Mouse (Mus musculus) left cerebral cortex, adult 9 months (tissue): ENCODE measurements at regions not wholly inside any gene's neighbourhood (a gene's known extent, or its start where the extent isn't known, plus 50 kb on each side); places are given as distances from the start of the nearest gene placed in this dataset.

Experiments
- DNase-seq, 2 experiments: peaks; one replicate each; pipeline ENCODE4 v3.0.0; 2022; ENCODE audit warnings: low spot score in 2 of 2

GRCm38 (mm10) chr7:123642596-123642995 is 142.3 kb upstream of the Zkscan2 start:
- no peak for DNase-seq

GRCm38 (mm10) chr7:123643426-123643825 is 143.2 kb upstream of the Zkscan2 start:
- DNase-seq, result no peak

DNA sequence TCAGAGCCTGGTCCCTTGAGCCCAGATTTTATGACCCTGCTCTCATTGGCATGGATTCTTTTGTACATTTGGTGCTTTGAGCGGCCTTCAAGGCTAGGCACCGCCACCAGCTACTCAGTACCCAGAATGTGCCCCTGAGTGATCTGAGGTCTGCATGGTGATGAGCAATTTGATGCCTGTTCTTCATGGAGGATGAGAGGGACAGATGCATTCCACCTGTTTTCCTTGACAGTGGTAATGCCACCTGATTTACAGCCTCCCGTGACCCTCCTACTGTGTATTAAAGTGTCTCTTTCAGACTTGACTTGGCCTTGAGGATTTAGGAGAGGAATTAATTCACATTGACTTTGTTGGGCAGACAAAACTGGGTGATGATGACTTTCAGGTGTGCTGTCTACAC is 145.3 kb upstream of the Zkscan2 start:
- no peak for DNase-seq

DNA sequence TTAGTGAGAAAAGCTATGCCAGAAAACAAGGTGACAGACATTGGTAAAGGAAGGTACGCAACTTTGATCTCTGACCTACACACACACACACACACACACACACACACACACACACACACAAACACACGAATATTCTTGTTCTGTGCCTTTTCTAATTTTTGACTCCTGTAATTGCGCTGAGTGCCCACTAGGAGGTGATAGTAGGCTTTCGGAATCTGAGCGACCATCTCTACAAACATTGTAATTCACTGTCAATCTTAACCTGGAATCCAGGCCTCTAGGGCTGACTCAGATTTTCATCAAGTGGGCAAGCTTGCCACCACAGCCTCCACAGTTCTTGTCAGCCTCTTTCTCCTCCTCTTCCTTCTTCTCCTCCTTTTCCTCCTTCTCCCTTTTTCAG is 165.2 kb upstream of the Zkscan2 start:
- no peak for DNase-seq

- no peak for DNase-seq
Observed at GRCm38 (mm10) chr7:123684762-123685161, 184.5 kb upstream of the Zkscan2 start.

DNA sequence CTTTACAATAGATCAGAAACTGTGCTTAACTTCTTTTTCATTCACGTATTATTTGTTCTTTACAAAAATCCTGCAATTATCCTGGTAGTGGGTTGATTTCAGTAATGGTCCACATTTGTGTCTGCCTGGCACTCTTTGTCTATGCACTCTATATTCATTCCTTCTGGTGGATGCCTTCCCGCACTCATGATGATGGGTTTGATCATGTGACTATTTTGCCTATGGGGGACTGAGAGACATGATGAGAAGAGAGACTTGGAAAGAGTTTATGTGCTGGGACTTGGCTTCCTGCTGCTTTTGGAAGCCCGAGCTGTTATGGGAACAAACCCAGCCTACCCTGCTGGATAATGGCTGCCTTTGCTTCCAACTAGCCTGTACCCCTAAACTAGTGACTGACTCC is 186.3 kb upstream of the Zkscan2 start:
- no peak for DNase-seq

- DNase-seq, result no peak
Observed at GRCm38 (mm10) chr7:123731016-123731415, 230.8 kb upstream of the Zkscan2 start.

DNA sequence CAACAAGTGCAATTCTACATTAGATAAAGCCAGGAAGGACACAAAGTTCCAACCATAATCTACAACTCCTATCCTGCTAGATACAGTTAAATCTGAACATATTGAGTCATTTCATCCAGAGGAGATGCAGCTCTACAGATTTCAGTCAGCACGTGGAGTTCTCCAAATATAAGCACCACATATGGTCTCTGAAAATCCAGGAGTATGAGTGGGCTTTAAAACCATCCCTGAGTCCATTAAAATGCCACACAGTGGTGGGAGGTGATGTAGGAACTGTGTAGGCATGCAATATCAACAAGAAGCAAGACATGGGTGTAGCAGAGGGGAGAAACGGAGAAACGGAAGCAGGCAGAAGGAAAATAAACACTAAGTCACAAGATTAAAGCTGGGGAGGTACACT is 232.8 kb upstream of the Zkscan2 start:
- DNase-seq, result peak; percentile 27 to 57

- no peak for DNase-seq
Observed at GRCm38 (mm10) chr7:123747986-123748385, 234.7 kb upstream of the Hs3st4 start.

DNA sequence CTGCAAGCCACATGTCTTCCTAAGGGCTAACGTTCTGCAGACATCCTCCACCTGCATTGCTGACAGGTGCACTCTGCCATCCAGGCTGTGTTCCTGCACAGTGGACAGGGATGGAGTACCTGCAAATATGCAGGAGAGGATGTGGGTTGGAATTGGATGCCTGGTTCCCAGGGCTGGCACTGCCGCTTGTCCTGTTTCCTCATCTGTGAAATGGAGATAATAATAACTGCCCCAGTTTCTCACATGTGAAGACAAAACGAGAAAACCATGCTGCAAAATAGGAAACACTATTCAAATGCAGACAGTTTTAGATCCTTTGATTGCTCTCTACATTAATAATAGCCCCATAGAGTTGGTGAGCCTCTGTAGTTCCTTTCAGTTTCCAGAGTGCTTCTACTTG is 229.4 kb upstream of the Hs3st4 start:
- DNase-seq, result peak; percentile 36 to 41

- DNase-seq, result peak; percentile 1 to 16
Observed at GRCm38 (mm10) chr7:123795036-123795435, 187.6 kb upstream of the Hs3st4 start.

DNA sequence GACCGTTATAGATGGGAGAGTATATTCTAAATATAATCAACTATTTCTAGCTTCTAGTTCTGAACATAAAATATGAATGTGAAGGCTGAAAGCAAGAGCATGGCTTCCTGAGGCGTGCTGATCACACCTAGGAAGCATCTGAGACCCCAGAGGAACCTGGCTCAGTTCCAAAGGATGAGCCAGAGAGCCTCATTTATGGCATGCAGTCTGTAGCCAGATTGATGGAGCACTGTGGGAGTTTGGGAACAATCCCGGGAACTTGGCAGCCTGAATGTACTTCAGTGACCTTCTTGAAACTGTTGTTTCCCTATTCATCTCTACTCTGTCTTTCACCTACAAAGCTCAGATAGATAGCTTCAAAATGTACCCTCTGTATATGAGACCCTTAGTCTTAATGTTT is 186.6 kb upstream of the Hs3st4 start:
- no peak for DNase-seq

DNA sequence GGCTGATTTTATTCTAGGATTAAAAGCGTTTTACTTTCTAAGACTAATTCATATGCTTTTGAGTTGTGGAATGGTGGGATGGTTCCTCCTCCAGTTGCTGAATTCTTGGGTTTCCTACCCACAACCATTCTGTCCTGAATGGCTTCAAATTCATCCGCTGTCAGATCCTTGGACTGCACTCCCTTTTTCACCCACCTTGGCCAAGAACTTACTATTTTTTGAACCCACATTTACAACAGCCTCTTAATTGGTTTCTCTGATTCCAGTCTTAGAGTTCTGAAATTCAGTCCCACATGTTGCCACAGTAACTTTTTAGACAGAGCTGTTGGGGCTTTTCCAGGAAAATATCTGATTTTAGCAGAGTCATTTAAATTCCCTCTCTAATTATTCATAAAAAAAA is 177.0 kb upstream of the Hs3st4 start:
- peak in 1 of 2 experiments; percentile 5 for DNase-seq

- peak in 1 of 2 experiments; percentile 21 for DNase-seq
Observed at GRCm38 (mm10) chr7:123823976-123824375, 158.7 kb upstream of the Hs3st4 start.

GRCm38 (mm10) chr7:123826406-123826805 is 156.3 kb upstream of the Hs3st4 start:
- no peak for DNase-seq

GRCm38 (mm10) chr7:123842552-123842951 is 140.1 kb upstream of the Hs3st4 start:
- no peak for DNase-seq

DNA sequence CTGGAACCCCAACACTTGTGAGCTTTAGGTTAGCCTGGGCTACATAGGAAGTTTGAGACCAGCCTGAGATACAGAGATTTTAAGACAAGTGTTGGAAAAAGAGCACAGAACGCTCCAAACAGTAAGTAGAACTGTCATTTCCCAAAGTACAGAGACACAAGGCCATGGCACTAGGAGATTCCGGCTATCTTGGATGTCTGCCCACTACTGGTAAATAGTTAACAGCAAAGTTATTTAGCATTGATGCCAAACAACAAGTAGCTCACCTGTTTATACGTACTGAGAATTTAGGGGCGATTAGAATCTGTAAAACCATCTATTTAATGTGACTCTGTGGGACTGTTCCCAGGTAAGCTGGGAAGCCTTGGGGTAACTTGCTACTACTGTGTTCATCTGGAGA is 135.6 kb upstream of the Hs3st4 start:
- no peak for DNase-seq

- DNase-seq, result no peak
Observed at GRCm38 (mm10) chr7:123848644-123849043, 134.0 kb upstream of the Hs3st4 start.

- no peak for DNase-seq
Observed at GRCm38 (mm10) chr7:123849220-123849619, 133.4 kb upstream of the Hs3st4 start.

DNA sequence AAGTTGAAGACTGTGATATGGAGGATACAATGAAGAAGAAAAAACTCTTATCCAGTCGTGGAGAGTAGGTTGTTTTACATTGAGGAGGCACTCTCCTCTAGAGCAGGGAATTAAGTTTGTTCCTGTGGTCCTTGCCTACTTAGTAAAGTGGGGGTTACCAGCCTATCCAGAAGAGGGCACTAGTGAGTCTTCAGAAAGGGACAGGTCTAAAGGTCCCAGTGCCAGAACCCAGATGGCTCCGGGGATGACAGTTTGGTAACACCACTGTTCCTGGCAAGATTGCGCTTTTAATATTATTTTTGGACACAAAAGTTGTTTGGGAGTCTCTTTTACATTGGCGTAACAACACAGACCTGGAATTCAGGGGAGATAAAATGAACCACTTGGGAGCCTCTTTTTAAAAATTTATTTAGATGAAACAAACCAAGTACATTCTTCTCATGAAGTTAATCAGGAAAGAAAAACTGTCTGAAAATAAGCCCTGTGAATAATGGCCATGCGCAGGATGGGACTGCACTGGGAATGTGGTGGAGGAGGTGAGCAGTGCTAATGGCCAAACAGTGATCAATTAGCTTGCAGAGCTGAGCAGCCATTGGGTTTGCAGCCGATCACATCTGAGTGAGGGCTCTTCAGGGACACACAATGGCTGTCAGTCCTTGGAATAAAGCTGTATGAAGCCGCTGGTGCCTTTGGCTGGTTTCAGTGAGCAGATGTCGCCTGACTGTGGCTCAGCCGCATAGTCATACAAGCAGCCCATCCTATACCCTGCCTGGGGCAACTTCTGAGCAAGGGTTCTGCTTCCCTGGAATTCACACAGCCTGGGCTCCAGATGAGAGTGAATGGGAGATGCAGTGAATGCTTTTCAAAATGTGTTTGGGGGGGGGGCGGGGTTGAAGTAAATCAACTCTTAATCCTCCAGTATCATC is 132.1 kb upstream of the Hs3st4 start:
- no peak for DNase-seq

DNA sequence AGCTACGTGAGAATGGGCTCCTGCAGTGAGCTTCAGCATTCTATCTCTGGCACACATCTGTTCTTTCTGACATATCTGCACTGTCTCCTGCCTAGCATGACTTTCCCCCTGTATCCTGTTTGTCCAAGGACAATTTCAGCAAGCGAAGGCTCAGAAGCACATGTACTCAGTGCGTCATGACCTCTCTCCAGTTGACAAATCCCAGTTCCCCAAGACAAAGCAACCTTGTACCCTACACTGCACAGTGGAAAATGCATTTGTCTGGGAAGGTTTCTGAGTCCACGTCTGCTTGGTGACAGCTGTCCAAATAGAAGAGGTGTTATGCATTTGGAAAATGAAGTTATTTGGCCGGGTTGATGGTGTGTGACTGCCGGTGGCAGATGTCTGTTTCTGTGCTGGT is 125.1 kb upstream of the Hs3st4 start:
- no peak for DNase-seq

- DNase-seq, result peak; percentile 7 to 39
Observed at GRCm38 (mm10) chr7:123861706-123862105, 121.0 kb upstream of the Hs3st4 start.

DNA sequence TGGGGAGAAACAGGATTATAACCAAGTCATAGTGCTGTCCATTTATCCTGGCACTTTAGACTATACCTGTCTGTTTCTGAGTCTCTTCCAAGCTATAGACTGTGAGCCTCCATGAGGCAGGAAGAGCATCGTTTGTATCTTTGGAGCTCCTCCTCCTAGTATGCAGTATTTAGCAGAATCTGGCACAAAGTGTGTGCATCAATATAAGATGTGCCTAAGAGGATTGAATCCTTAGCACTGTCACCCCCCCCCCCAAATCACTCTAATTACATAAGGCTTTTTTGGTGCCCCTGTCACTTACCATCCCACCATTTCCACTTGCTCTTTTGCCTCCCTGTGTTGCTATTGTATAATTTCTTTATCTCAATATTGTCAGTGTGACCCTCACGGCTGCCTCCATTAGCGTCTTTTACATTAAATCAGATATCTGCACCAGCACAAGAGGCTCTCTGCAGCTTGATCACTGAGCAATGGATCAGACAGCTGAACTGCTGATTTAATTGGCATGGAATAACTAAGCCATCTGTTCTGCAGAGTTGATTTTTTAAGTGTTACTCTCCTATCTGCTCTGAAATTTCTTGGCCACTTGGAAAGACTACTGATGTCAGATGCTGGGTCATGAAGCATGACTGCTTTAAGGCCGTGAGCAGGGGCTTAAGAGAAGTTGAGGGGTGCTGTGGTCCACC is 85.8 kb upstream of the Hs3st4 start:
- DNase-seq, result no peak
